23 mouse cellular contexts compared by ENCODE assay signal in genomic region chr6:139464292-139464691, GRCm38 (mm10). TPM values are rescaled to one million over a fixed set of nuclear protein-coding genes. Genes with fewer than 3 reads are reported as not detected.
"Had no signal": no experiment of that assay in that cellular context is flagged by ENCODE, and none has a peak within 500 bp of the region (broad histone marks: within the 10 kb centered on the region; RNA-seq: fewer than 3 reads in every experiment).

No protein-coding gene starts in this region.

- DNase-seq: lung, adult 2 months; lung, postnatal 14 days; lung, postnatal 36 days; right cerebral cortex, postnatal 14 days; thymus, adult 18-20 months; thymus, postnatal 14 days; thymus, postnatal 36 days had no signal

- H3K4me2 ChIP-seq: lung, embryonic 15.5 days; midbrain, embryonic 11.5 days; midbrain, embryonic 13.5 days; midbrain, embryonic 15.5 days; neural tube, embryonic 12.5 days; stomach, embryonic 15.5 days had no signal

- H3K4me3 ChIP-seq: lung, embryonic 15.5 days; megakaryocyte, embryonic 14.5 days; midbrain, embryonic 13.5 days; midbrain, embryonic 15.5 days; neural tube, embryonic 12.5 days; stomach, embryonic 15.5 days had no signal

- H3K36me3 ChIP-seq: lung, embryonic 15.5 days; midbrain, embryonic 13.5 days; midbrain, embryonic 15.5 days; neural tube, embryonic 12.5 days; stomach, embryonic 15.5 days had no signal

- H3K9ac ChIP-seq: lung, embryonic 15.5 days; midbrain, embryonic 13.5 days; midbrain, embryonic 15.5 days; neural tube, embryonic 12.5 days; stomach, embryonic 15.5 days had no signal

- H3K27me3 ChIP-seq: lung, embryonic 15.5 days; megakaryocyte, embryonic 14.5 days; midbrain, embryonic 13.5 days; midbrain, embryonic 15.5 days; neural tube, embryonic 12.5 days; stomach, embryonic 15.5 days had no signal

- H3K27ac ChIP-seq: lung, embryonic 15.5 days; macrophage; midbrain, embryonic 13.5 days; midbrain, embryonic 15.5 days; neural tube, embryonic 12.5 days; stomach, embryonic 15.5 days; stomach, postnatal 0 days had no signal

- H3K9me3 ChIP-seq: lung, embryonic 15.5 days; midbrain, embryonic 13.5 days; midbrain, embryonic 15.5 days; neural tube, embryonic 12.5 days; stomach, embryonic 15.5 days had no signal

- ATAC-seq: lung, postnatal 0 days; midbrain, embryonic 13.5 days; midbrain, embryonic 15.5 days had no signal

- H3K4me1 ChIP-seq: lung, embryonic 15.5 days; megakaryocyte, embryonic 14.5 days; midbrain, embryonic 13.5 days; midbrain, embryonic 15.5 days; neural tube, embryonic 12.5 days; stomach, embryonic 15.5 days had no signal

RNA-seq across cellular contexts. Expression of gene Rergl, which starts 37.5 kb away (rescaled TPM):
- total RNA-seq: megakaryocyte progenitor cell, adult 5-6 weeks; midbrain, postnatal 0 days; monocyte, adult 5-6 weeks; neutrophil, adult 5-6 weeks had no signal
- polyA plus RNA-seq: lung, adult 2 months; lung, embryonic 15.5 days; lung, postnatal 0 days; macrophage; midbrain, embryonic 11.5 days; midbrain, embryonic 13.5 days; midbrain, embryonic 15.5 days; midbrain, postnatal 0 days; neural tube, embryonic 12.5 days; neural tube, embryonic 14.5 days; spleen, adult 2 months had no signal
